Mouse (Mus musculus) ES-Bruce4 (cell line): ENCODE results near the gene Pip5k1b. TPM values are rescaled to one million over a fixed set of nuclear protein-coding genes. Genes with fewer than 3 reads are reported as not detected.

Experiments
- H3K27ac ChIP-seq: 2 replicates; pipeline ENCODE4 v1.5.1; 2012; ENCODE audit warnings: low read length, inconsistent platforms; ENCODE audit not compliant: insufficient read depth
- H3K27me3 ChIP-seq: 2 replicates; pipeline ENCODE4 v1.6.1; 2012; ENCODE audit warnings: mild to moderate bottlenecking, low read length, inconsistent platforms; ENCODE audit not compliant: control insufficient read depth, poor library complexity, insufficient read depth, severe bottlenecking
- H3K36me3 ChIP-seq: 2 replicates; pipeline ENCODE4 v1.6.1; 2012; ENCODE audit warnings: inconsistent platforms, mild to moderate bottlenecking, low read length, moderate library complexity; ENCODE audit not compliant: control insufficient read depth, poor library complexity, insufficient read depth, severe bottlenecking
- H3K4me1 ChIP-seq: one replicate; pipeline ENCODE4 v1.8.1; 2011; ENCODE audit warnings: low read length; ENCODE audit not compliant: control insufficient read depth, insufficient read depth
- H3K4me3 ChIP-seq: 2 replicates; pipeline ENCODE4 v1.5.1; 2011; ENCODE audit warnings: low read depth, mild to moderate bottlenecking, low read length
- H3K9ac ChIP-seq: 2 replicates; pipeline ENCODE4 v1.6.1; 2012; ENCODE audit warnings: low read depth, mild to moderate bottlenecking, inconsistent platforms; ENCODE audit not compliant: poor library complexity, severe bottlenecking
- H3K9me3 ChIP-seq: replicated peaks from 2 replicates; pipeline ENCODE4 v1.6.1; 2012; ENCODE audit warnings: mild to moderate bottlenecking, low read length, inconsistent platforms; ENCODE audit not compliant: control insufficient read depth, poor library complexity, insufficient read depth, severe bottlenecking
- CTCF ChIP-seq: IDR thresholded peaks from one replicate; pipeline ENCODE4 v1.8.1; 2011; ENCODE audit warnings: low read depth, low read length
- EP300 ChIP-seq: IDR thresholded peaks from 2 replicates; pipeline ENCODE4 v1.6.1; 2011; ENCODE audit warnings: low read depth, low read length; ENCODE audit not compliant: insufficient read depth
- POLR2A ChIP-seq: IDR thresholded peaks from one replicate; pipeline ENCODE4 v1.8.1; 2011; ENCODE audit warnings: low read length; ENCODE audit not compliant: insufficient read depth
- polyA plus RNA-seq: library from polyadenylated mRNA; stranded (reverse); fragments of >200 nt; gene quantifications from 2 replicates; pipeline ENCODE4 v1.2.4, GENCODE M21; 2011; ENCODE audit warnings: low read depth; ENCODE audit not compliant: missing spikeins, insufficient read depth, insufficient read length

Pip5k1b gene
- polyA plus RNA-seq, 1 experiment, result 4.0 TPM

GRCm38 (mm10) chr19:24515941-24516340 lies 39.7 kb downstream of the Pip5k1b start:
- Histone ChIP-seq H3K36me3 (no peaks in the 10 kb centered on the region), H3K27me3 (no peaks in the 10 kb centered on the region), H3K4me3 (no peak overlapping the region), H3K4me1 (no peaks in the 10 kb centered on the region), H3K9ac (no peak overlapping the region), H3K9me3 (no peaks in the 10 kb centered on the region), H3K27ac (no peak overlapping the region)
- TF ChIP-seq EP300, result no peak
- TF ChIP-seq CTCF, result no peak
- TF ChIP-seq POLR2A, result no peak

GRCm38 (mm10) chr19:24514661-24515642 lies 40.7 kb downstream of the Pip5k1b start:
- Histone ChIP-seq H3K27ac (no peak overlapping the region), H3K4me1 (no peaks in the 10 kb centered on the region), H3K9ac (no peak overlapping the region), H3K36me3 (no peaks in the 10 kb centered on the region), H3K27me3 (no peaks in the 10 kb centered on the region), H3K9me3 (no peaks in the 10 kb centered on the region), H3K4me3 (no peak overlapping the region)
- no peak for TF ChIP-seq CTCF
- TF ChIP-seq EP300, result no peak
- no peak for TF ChIP-seq POLR2A

- H3K27me3 ChIP-seq, result no peaks in the 10 kb centered on the region
- no peaks in the 10 kb centered on the region for H3K4me1 ChIP-seq
- no peaks in the 10 kb centered on the region for H3K9me3 ChIP-seq
- no peak overlapping the region for H3K27ac ChIP-seq
- H3K36me3 ChIP-seq, result no peaks in the 10 kb centered on the region
- TF ChIP-seq POLR2A, result no peak
- TF ChIP-seq CTCF, result no peak
- TF ChIP-seq EP300, result no peak
- H3K4me3 ChIP-seq, result no peak overlapping the region
- no peak overlapping the region for H3K9ac ChIP-seq
Measured at GRCm38 (mm10) chr19:24513105-24513843, 42.4 kb downstream of the Pip5k1b start.

- H3K4me3 ChIP-seq, result no peak overlapping the region
- no peaks in the 10 kb centered on the region for H3K36me3 ChIP-seq
- H3K9ac ChIP-seq, result no peak overlapping the region
- TF ChIP-seq POLR2A (no peak), EP300 (no peak), CTCF (no peak)
- no peaks in the 10 kb centered on the region for H3K9me3 ChIP-seq
- no peaks in the 10 kb centered on the region for H3K4me1 ChIP-seq
- no peaks in the 10 kb centered on the region for H3K27me3 ChIP-seq
- H3K27ac ChIP-seq, result no peak overlapping the region
Measured at GRCm38 (mm10) chr19:24511939-24512338, 43.7 kb downstream of the Pip5k1b start.

GRCm38 (mm10) chr19:24509391-24509790 lies 46.3 kb downstream of the Pip5k1b start:
- no peaks in the 10 kb centered on the region for H3K9me3 ChIP-seq
- no peak overlapping the region for H3K9ac ChIP-seq
- H3K27ac ChIP-seq, result no peak overlapping the region
- TF ChIP-seq POLR2A (no peak), EP300 (no peak), CTCF (no peak)
- H3K4me1 ChIP-seq, result no peaks in the 10 kb centered on the region
- no peaks in the 10 kb centered on the region for H3K36me3 ChIP-seq
- no peak overlapping the region for H3K4me3 ChIP-seq
- H3K27me3 ChIP-seq, result no peaks in the 10 kb centered on the region
